Comparison of ENCODE assay signal across 8 mouse cellular contexts in the genomic region with DNA sequence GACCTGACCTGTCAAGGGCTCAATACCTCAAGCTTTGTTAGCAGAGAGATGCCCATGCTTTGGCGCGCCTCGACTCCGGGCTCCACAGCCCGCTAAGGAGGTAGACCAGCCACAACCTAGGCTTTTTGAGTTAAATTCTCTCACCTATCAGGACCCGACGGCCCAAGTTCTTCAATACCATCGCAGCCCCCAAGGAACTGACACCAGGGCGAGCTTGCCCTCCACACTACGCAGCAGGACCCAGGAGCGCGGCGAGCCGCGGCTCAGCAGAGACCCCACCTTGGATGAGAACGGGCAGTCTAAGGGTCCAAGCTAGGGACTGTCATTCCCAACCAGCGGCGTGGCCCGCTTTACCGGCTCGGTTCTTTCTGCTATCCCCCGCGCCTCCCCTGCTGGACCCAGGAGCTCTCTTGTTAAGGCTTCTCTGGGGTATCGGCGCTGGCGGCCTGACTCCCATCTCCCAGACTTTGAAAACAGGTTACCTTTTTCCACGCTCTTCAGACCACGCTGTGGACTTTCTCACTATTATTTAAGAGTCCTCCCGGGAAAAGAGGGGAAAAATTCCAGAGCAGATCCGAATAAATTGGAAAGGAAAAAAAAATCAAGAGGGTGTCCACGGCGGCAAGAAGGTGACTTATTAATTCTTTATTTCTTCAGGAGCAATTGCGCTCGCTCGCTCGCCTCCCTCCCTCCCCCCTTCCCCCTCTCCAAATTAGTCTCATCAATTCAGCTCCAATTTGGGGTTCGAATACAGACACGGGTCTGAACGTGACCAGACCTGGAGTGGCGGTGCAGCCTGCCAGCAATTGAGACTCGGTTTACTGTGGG. TPM values are rescaled to one million over a fixed set of nuclear protein-coding genes. Genes with fewer than 3 reads are reported as not detected.
DNase-seq lines count a peak whose midpoint lies in the region; ATAC-seq and TF ChIP-seq lines count a peak whose summit lies in the region.

A gene (minus strand): TSS at position 650 of the 828 bp plus-strand sequence.

- no peaks in the 10 kb centered on the region for H3K9me3 ChIP-seq in embryonic facial prominence, embryonic 13.5 days
- H3K9me3 ChIP-seq in limb, embryonic 15.5 days, result no peaks in the 10 kb centered on the region

- peak within 1 kb of the TSS; percentile 97 for H3K9ac ChIP-seq in embryonic facial prominence, embryonic 13.5 days
- H3K9ac ChIP-seq in limb, embryonic 15.5 days, result peak within 1 kb of the TSS; percentile 51

- H3K27me3 ChIP-seq in testis, adult 2 months (ENCODE audit: control insufficient read depth, insufficient read depth, low read length), result peaks cover 5% of the 10 kb centered on the region
- peaks cover 40% of the 10 kb centered on the region for H3K27me3 ChIP-seq in embryonic facial prominence, embryonic 13.5 days
- peaks cover 42% of the 10 kb centered on the region for H3K27me3 ChIP-seq in limb, embryonic 15.5 days

- under 1% methylated on average over 41 of the region's 41 CpGs for WGBS in embryonic facial prominence, embryonic 13.5 days
- WGBS in limb, embryonic 15.5 days, result under 1% methylated on average over 41 of the region's 41 CpGs

- TF ChIP-seq CTCF in testis, adult 2 months (IDR thresholded peaks at IDR 0.05; ENCODE audit: control insufficient read depth, insufficient read depth, insufficient replicate concordance, low read depth, low read length), result no peak

- no peaks in the 10 kb centered on the region for H3K36me3 ChIP-seq in testis, adult 2 months (ENCODE audit: control insufficient read depth, insufficient read depth, low read length)
- H3K36me3 ChIP-seq in embryonic facial prominence, embryonic 13.5 days, result no peaks in the 10 kb centered on the region
- H3K36me3 ChIP-seq in limb, embryonic 15.5 days, result no peaks in the 10 kb centered on the region

- no peak within 1 kb of the TSS; the same call in 1 of the 2 replicates for H3K27ac ChIP-seq in testis, adult 2 months (ENCODE audit: control insufficient read depth, insufficient read depth, low read depth, low read length)
- peak within 1 kb of the TSS; percentile 90 for H3K27ac ChIP-seq in embryonic facial prominence, embryonic 13.5 days
- H3K27ac ChIP-seq in limb, embryonic 15.5 days, result peak within 1 kb of the TSS; percentile 93

- H3K4me3 ChIP-seq in testis, adult 2 months (ENCODE audit: control insufficient read depth, low read depth, low read length), result peak within 1 kb of the TSS; percentile 37
- H3K4me3 ChIP-seq in embryonic facial prominence, embryonic 13.5 days, result peak within 1 kb of the TSS; percentile 79
- H3K4me3 ChIP-seq in limb, embryonic 15.5 days, result peak within 1 kb of the TSS; percentile 66

- peak within 1 kb of the TSS; percentile 87 for H3K4me2 ChIP-seq in embryonic facial prominence, embryonic 13.5 days
- H3K4me2 ChIP-seq in limb, embryonic 15.5 days, result peak within 1 kb of the TSS; percentile 82

- no peak for DNase-seq in testis, postnatal 14 days (ENCODE audit: low spot score)
- peak in 1 of 2 experiments; percentile 32 for DNase-seq in heart, postnatal 14 days
- DNase-seq in naive thymus-derived CD4-positive, alpha-beta T cell, adult 2 months (ENCODE audit: low read depth), result peak; percentile 58
- no peak for DNase-seq in right cerebral cortex, adult 2 months (ENCODE audit: low spot score in 2 of 2)
- no peak for DNase-seq in left cerebral cortex, postnatal 4 days

- no peak for TF ChIP-seq POLR2A in testis, adult 2 months (IDR thresholded peaks at IDR 0.05; ENCODE audit: control insufficient read depth, low read depth, low read length)

- H3K4me1 ChIP-seq in testis, adult 2 months (ENCODE audit: control insufficient read depth, insufficient read depth, low read length), result peaks cover 12% of the 10 kb centered on the region
- peaks cover 79% of the 10 kb centered on the region for H3K4me1 ChIP-seq in embryonic facial prominence, embryonic 13.5 days
- H3K4me1 ChIP-seq in limb, embryonic 15.5 days, result peaks cover 72% of the 10 kb centered on the region

- ATAC-seq in embryonic facial prominence, embryonic 13.5 days (ENCODE audit: insufficient number of reproducible peaks, insufficient read depth, low FRiP score, low TSS enrichment, low read depth), result no peak
- ATAC-seq in limb, embryonic 15.5 days (ENCODE audit: insufficient number of reproducible peaks, low FRiP score, low TSS enrichment, low read depth), result no peak

- intact Hi-C loops in heart, postnatal 14 days (cut with DNase I), result loop anchor here (5.0 kb wide), 1 partner anchor 85 kb away; no protein-coding TSS in a partner anchor
- intact Hi-C loops in left cerebral cortex, postnatal 4 days (cut with DNase I), result no loop called here

RNA-seq across cellular contexts. Expression of the gene that starts here (rescaled TPM):
- polyA plus RNA-seq in testis, adult 2 months (2012; rRNA removed), result 0.47 and 0.51 TPM in 2 replicates
- 24.1 and 26.7 TPM in 2 replicates for polyA plus RNA-seq in embryonic facial prominence, embryonic 13.5 days (2015; fragmentation: Nextera tagmentation; extraction: Ambion mirVana)
- total RNA-seq in heart, postnatal 14 days (2021), result 10 to 100 TPM; 37.0 to 41.0 TPM
- 21.3 and 23.4 TPM in 2 replicates for polyA plus RNA-seq in limb, embryonic 15.5 days (2015; fragmentation: Nextera tagmentation; extraction: Ambion mirVana)
- 1 to 10 TPM; 8.5 to 10.0 TPM for total RNA-seq in left cerebral cortex, postnatal 4 days (2021)

Comparison
In these comparisons a context has a peak if more than half of its experiments do, and no peak if none do; other contexts are left out.
1. RNA of the gene that starts here (polyA plus RNA-seq): 24.1 to 26.7 TPM in embryonic facial prominence, embryonic 13.5 days and 21.3 to 23.4 TPM in limb, embryonic 15.5 days; 0.47 to 0.51 TPM in testis, adult 2 months; every median in the first group is over 10 times any median in the second.
2. Peak in every context shown above with its lines, with median percentiles within 50 percentile points of each other: H3K4me3 ChIP-seq.